Mouse (Mus musculus) ZHBTc4 (cell line): ENCODE data around the gene Clstn3.
"Not testable (repeated sequence)": the region's sequence is repeated elsewhere in the genome, so short reads cannot be mapped to it uniquely, and the experiment has no call there.

Experiments used
- DNase-seq: peaks from one replicate; pipeline ENCODE4 v3.0.0-alpha.2; 2011; ENCODE audit warnings: low read depth, low spot score

Gene Clstn3

GRCm38 (mm10) chr6:124464305-124465271 is at the start of gene Clstn3:
TSS of gene Clstn3 (minus strand) at chr6:124464794.
- DNase-seq: peak; percentile 76

DNA sequence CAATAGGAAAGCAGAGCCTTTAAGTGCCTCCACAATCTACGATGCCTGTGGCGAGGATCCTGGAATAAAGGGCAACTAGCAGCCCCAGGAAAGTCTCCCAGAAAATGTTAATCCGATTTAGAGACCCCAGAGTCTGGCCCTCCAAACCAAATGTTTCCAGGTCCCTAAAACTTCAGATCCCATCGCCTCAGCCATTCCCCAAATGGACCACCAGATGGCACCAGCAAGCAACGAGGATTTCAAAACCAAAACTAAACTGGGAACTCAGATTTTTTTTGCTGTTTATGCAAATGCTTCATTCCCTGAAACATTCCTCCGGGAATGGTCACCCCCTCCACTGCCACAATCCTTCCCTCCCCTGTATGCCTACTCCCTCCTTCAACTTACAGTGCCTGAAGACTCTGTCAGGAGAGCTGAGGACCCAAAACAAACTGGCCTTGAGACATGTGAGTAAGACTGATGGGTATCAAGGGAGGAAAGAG is 47.8 kb upstream of the Clstn3 start, which contains the start of gene C1ra:
Gene C1ra (plus strand): TSS at position 51 of the 482 bp plus-strand sequence.
- DNase-seq: peak; percentile 55

DNA sequence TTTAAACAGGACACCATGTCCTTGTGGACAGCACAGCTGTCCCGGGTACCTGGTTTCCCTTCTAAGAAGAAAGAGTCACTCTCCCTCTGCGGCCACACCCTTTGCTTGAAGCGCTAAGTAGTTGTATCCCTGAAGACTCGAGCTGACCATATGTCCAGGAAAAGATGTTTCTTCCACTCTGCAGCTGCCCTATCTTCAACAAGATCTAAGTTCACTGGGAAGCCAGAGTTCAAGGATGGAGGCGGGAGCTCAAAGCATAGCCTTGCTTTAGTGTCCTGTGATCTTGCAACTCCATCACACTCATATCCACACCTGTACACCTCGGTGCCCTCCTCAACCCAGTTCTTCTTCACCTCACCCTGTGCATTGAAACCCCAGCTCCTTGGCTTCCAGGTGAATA is 47.3 kb upstream of the Clstn3 start:
- no peak for DNase-seq

DNA sequence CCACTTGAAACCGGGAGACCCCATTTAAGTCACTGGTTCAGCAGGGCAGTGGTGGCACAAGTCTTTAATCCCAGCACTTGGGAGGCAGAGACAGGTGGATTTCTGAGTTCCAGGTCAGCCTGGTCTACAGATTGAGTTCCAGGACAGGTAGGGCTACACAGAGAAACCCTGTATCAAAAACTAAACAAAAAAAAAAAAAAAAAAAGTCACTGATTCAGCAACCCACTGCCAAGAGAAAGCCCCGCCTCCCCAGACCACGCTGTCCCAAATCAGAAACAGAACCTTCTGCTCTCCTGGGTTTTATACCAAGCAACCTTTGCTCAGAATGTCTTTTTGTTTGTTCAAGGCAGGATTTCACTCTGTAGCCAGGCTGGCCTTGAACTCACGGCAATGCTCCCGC is 44.6 kb upstream of the Clstn3 start:
- DNase-seq: not testable (repeated sequence)

GRCm38 (mm10) chr6:124508292-124508691 is 43.7 kb upstream of the Clstn3 start:
- DNase-seq: no peak

- DNase-seq: no peak
Measured at GRCm38 (mm10) chr6:124506991-124507390, 42.4 kb upstream of the Clstn3 start.

GRCm38 (mm10) chr6:124505028-124505427 is 40.4 kb upstream of the Clstn3 start:
- DNase-seq: no peak

- no peak for DNase-seq
Measured at GRCm38 (mm10) chr6:124502021-124502420, 37.4 kb upstream of the Clstn3 start.

DNA sequence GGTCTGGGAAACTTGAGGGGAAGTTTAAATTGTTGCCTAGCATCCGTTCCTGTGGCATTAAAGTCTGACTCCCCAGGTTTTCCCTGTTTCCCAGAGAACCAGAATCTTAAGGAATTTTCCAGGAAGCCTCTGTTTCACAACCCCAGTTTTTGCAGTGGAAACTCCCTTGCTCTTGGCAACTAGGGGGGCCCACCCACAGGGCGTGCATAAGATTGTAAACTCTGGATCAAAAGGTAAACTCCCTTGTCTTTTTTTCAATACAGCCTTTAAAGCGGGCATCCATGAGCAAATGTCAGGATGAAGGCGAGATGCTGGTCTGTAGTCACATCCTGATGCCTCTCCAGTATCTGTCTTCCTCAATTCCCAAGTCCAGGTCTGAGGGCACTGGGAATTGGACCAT is 36.9 kb upstream of the Clstn3 start:
- DNase-seq: no peak

GRCm38 (mm10) chr6:124499914-124500566 is 35.4 kb upstream of the Clstn3 start:
- DNase-seq: no peak

DNA sequence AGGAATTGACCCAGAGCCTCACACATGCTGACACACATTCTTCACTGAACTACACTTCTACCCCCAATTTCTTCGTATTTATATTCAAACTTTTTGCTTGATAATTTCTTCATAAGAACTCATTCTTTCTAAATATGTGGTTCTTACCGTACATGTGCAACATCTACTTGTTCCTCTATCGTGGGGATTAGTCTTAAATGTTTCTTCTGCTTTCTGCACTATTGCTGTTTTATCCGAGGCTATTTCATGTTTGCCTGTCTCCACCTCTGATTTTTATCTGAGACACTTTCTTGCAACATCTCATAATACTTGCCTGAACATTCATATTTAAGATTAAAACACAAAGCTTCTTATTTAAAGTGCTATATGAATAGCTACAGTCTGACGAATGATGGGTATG is 31.5 kb upstream of the Clstn3 start:
- DNase-seq: no peak

GRCm38 (mm10) chr6:124493886-124494285 is 29.3 kb upstream of the Clstn3 start:
- no peak for DNase-seq

DNA sequence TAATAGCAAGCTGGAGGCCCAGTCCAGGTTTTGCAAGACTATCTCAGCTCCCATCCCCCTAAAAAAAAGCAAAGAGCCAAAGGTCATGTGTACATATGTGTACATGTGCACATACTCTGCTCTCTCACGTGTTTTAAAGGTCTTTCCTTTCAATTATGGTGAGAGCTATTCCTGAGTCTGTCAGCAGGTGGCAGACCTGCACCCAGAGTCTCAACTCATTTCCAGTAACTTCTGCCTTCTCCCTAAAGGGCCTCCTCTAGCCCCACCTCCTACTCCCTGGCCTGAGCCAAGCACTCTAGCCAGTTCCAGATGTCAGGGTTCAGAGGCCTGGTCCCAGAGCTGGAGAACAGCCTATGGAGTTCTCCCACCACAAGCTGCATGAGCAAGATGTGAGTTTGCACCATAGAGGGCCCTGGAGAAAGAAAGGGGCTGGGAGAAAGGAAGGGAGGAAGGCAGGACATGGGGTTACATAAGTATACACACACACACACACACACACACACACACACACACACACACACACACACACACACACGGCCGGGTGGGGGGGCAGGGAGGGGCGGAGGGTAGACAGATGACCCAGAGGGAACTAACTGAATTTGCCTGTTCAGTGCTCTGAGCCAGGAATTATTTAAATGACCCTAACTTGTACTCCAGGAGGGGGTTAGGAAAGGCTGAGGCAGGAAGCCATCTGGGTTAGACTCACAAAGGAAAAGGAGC is 28.4 kb upstream of the Clstn3 start, which contains the start of gene C1rl:
Gene C1rl (plus strand): TSS at position 272 of the 720 bp plus-strand sequence.
- DNase-seq: peak; percentile 96

GRCm38 (mm10) chr6:124491427-124491826 is 26.8 kb upstream of the Clstn3 start:
- no peak for DNase-seq

- DNase-seq: no peak
Measured at GRCm38 (mm10) chr6:124488952-124489351, 24.4 kb upstream of the Clstn3 start.

DNA sequence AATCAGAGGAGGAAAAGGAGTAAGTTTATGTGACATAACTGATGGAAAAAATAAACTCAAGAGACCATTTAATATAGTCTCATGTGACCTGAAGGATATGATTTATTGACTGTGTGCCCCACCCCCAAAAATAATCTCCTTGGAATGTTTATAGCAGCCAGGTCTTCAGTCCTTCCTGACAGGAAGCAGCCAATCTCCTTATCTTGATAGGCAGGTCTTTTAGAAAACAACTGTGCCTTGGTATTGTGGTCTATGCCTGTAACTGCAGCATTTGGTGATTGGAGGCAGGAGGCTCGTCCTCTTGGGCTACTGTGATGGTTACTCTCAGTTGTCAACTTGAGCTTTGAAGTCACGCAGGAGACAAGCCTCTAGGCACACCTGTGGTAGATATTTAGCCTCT is 22.9 kb upstream of the Clstn3 start:
- DNase-seq: no peak

DNA sequence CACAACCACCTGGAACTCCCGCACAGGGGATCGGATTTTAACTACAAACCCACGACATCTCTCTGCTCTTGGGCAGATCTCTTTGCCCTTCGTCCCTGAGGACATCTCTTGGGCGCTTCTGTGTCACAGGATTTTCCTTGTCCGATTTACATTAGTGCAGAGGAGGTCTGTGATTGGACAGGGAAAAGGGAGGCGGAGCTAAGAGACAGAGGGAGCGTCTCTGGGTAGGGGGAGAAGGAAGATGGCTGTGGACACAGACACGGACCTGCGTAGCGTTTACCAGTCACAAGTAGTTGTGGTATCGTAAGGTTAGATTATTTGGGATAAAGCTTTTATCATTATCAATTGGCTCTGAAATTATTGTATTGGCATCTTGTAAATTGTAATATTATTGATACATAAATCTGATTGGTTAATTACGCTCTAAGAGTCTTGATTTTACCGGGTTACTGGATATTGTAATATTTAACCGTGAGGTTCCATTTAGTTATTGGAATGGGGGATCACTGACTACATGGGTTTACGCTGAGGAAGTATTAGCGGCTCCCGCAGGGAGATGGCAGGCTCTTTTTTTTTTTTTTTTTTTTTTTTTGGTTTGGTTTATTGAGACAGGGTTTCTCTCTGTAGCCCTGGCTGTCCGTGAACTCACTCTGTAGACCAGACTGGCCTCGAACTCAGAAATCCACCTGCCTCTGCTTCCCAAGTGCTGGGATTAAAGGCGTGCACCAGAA is 21.0 kb upstream of the Clstn3 start:
- DNase-seq: peak; percentile 92

GRCm38 (mm10) chr6:124484851-124485250 is 20.3 kb upstream of the Clstn3 start:
- no peak for DNase-seq

DNA sequence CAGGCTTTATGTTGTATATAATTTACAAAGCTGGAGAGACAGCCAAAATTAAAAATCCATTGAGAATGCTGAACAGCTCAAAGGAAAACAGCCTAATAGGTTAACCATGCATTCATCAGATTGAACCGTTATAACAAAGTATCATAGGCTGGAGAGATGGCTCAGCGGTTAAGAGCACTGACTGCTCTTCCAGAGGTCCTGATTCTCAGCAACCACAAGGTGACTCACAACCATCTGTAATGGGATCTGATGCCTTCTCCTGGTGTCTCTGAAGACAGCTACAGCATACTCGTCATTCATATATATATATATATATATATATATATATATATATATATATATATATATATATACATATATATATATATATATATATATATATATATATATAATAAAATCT is 19.2 kb upstream of the Clstn3 start:
- DNase-seq: not testable (repeated sequence)

GRCm38 (mm10) chr6:124481571-124481970 is 17.0 kb upstream of the Clstn3 start:
- DNase-seq: peak; percentile 90

DNA sequence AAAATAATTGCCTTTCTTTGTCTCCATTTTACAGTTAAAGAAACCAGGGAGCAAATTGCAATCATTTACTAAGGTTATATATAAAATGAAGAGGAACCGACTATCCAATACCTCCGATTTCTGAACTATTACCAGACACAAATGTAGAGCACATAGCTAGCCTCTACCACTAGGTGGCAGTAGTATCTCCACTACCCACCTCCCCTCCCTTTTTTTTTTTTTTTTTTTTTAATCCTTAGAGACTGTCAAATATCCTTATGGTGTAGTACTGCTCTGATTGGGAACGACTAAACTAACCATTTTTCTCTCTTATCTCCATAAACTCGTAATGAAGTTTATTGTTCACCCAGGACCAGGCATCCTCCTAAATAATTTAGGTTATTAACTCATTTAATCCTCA is 15.7 kb upstream of the Clstn3 start:
- peak; percentile 75 for DNase-seq
